Mouse (Mus musculus): Measurements from ENCODE around the gene Rhbdl3.
A peak's percentile ranks its signal among the peaks of the same experiment; 100 is the strongest.
"Not testable (repeated sequence)": the region's sequence is repeated elsewhere in the genome, so short reads cannot be mapped to it uniquely, and the experiment has no call there.

Rhbdl3 gene

GRCm38 (mm10) chr11:80312565-80312964 is 11.9 kb downstream of the Rhbdl3 start:
- DNase-seq (ENCODE audit: low spot score), result peak; percentile 23

- no peak for DNase-seq (ENCODE audit: low spot score)
Observed at GRCm38 (mm10) chr11:80313462-80313861, 12.8 kb downstream of the Rhbdl3 start.

- DNase-seq (ENCODE audit: low spot score), result no peak
Observed at GRCm38 (mm10) chr11:80313944-80314343, 13.2 kb downstream of the Rhbdl3 start.

- no peak for DNase-seq (ENCODE audit: low spot score)
Observed at GRCm38 (mm10) chr11:80315743-80316639, 15.3 kb downstream of the Rhbdl3 start.

- DNase-seq (ENCODE audit: low spot score), result no peak
Observed at GRCm38 (mm10) chr11:80323255-80323654, 22.5 kb downstream of the Rhbdl3 start.

GRCm38 (mm10) chr11:80324636-80325035 is 23.9 kb downstream of the Rhbdl3 start:
- DNase-seq (ENCODE audit: low spot score), result no peak

GRCm38 (mm10) chr11:80332709-80333400 is 32.1 kb downstream of the Rhbdl3 start:
- peak; percentile 15 for DNase-seq (ENCODE audit: low spot score)

- DNase-seq (ENCODE audit: low spot score), result no peak
Observed at GRCm38 (mm10) chr11:80335609-80336350, 35.1 kb downstream of the Rhbdl3 start.

GRCm38 (mm10) chr11:80336351-80336730 is 35.6 kb downstream of the Rhbdl3 start:
- DNase-seq (ENCODE audit: low spot score), result no peak

- no peak for DNase-seq (ENCODE audit: low spot score)
Observed at GRCm38 (mm10) chr11:80342482-80342881, 41.8 kb downstream of the Rhbdl3 start.

- DNase-seq (ENCODE audit: low spot score), result peak; percentile 87
Observed at GRCm38 (mm10) chr11:80351832-80352430, 51.2 kb downstream of the Rhbdl3 start.

GRCm38 (mm10) chr11:80354832-80355231 is 54.1 kb downstream of the Rhbdl3 start:
- no peak for DNase-seq (ENCODE audit: low spot score)

GRCm38 (mm10) chr11:80368949-80369348 is 68.2 kb downstream of the Rhbdl3 start:
- no peak for DNase-seq (ENCODE audit: low spot score)

GRCm38 (mm10) chr11:80376651-80377050 is 75.9 kb downstream of the Rhbdl3 start:
- DNase-seq (ENCODE audit: low spot score), result no peak

GRCm38 (mm10) chr11:80377712-80378451 is 77.2 kb downstream of the Rhbdl3 start, which contains the start of gene 5730455P16Rik:
Gene 5730455P16Rik (minus strand): TSS chr11:80378034.
- peak; percentile 81 for DNase-seq (ENCODE audit: low spot score)

GRCm38 (mm10) chr11:80378452-80379068 is 77.8 kb downstream of the Rhbdl3 start:
- DNase-seq (ENCODE audit: low spot score), result peak; percentile 19

- not testable (repeated sequence) for DNase-seq (ENCODE audit: low spot score)
Observed at GRCm38 (mm10) chr11:80379184-80379583, 78.5 kb downstream of the Rhbdl3 start.

GRCm38 (mm10) chr11:80382626-80383018 is 81.9 kb downstream of the Rhbdl3 start:
- DNase-seq (ENCODE audit: low spot score), result peak; percentile 63

- DNase-seq (ENCODE audit: low spot score), result peak; percentile 97
Observed at GRCm38 (mm10) chr11:80383019-80383625, 82.4 kb downstream of the Rhbdl3 start, which contains the start of gene Zfp207. Gene Zfp207 (plus strand): TSS chr11:80383279.

GRCm38 (mm10) chr11:80383626-80384046 is 82.9 kb downstream of the Rhbdl3 start:
- peak; percentile 75 for DNase-seq (ENCODE audit: low spot score)
